Mouse (Mus musculus) midbrain, embryonic 15.5 days (tissue): ENCODE measurements around the gene Ccdc78. TPM values are rescaled to one million over a fixed set of nuclear protein-coding genes. Genes with fewer than 3 reads are reported as not detected.

Experiments
- ATAC-seq: fragments of 200-750 bp; cut with Nextera tagmentation; replicated peaks from 2 replicates; pipeline ENCODE4 v1.8.0; 2017; ENCODE audit warnings: moderate TSS enrichment
- H3K27ac ChIP-seq: fragments of 300-500 bp; sonication (generic); 2 replicates; pipeline ENCODE4 v1.5.1; 2015; ENCODE audit warnings: mild to moderate bottlenecking, inconsistent platforms
- H3K27me3 ChIP-seq: fragments of 300-500 bp; sonication (generic); replicated peaks from 2 replicates; pipeline ENCODE4 v1.6.1; 2015; ENCODE audit warnings: inconsistent platforms
- H3K36me3 ChIP-seq: fragments of 300-500 bp; sonication (generic); replicated peaks from 2 replicates; pipeline ENCODE4 v1.6.1; 2015; ENCODE audit warnings: inconsistent platforms
- H3K4me1 ChIP-seq: fragments of 300-500 bp; sonication (generic); 2 replicates; pipeline ENCODE4 v1.6.1; 2015; ENCODE audit warnings: inconsistent platforms
- H3K4me2 ChIP-seq: fragments of 300-500 bp; sonication (generic); 2 replicates; pipeline ENCODE4 v1.6.1; 2015; ENCODE audit warnings: inconsistent platforms, mild to moderate bottlenecking, moderate library complexity
- H3K4me3 ChIP-seq: fragments of 300-500 bp; sonication (generic); 2 replicates; pipeline ENCODE4 v1.5.1; 2015; ENCODE audit warnings: mild to moderate bottlenecking, inconsistent platforms
- H3K9ac ChIP-seq: fragments of 300-500 bp; sonication (generic); 2 replicates; pipeline ENCODE4 v1.6.1; 2015; ENCODE audit warnings: mild to moderate bottlenecking, inconsistent platforms
- H3K9me3 ChIP-seq: fragments of 300-500 bp; sonication (generic); 2 replicates; pipeline ENCODE4 v1.6.1; 2016; ENCODE audit warnings: inconsistent platforms
- WGBS: fragments of 180-500 bp; shearing (Covaris S2); methylation state at CpG from one replicate; pipeline ENCODE4 v1.1.7; 2015; ENCODE audit warnings: mixed read lengths; 5-methylcytosine and 5-hydroxymethylcytosine counted together
- polyA plus RNA-seq: library from polyadenylated mRNA; unstranded; fragments of >200 nt; fragmentation: Nextera tagmentation; extraction: Ambion mirVana; gene quantifications from 2 replicates; pipeline ENCODE4 v1.2.1, GENCODE M21; 2015

Gene Ccdc78
- polyA plus RNA-seq, 1 experiment from 2014 or later: 0.44 TPM

DNA sequence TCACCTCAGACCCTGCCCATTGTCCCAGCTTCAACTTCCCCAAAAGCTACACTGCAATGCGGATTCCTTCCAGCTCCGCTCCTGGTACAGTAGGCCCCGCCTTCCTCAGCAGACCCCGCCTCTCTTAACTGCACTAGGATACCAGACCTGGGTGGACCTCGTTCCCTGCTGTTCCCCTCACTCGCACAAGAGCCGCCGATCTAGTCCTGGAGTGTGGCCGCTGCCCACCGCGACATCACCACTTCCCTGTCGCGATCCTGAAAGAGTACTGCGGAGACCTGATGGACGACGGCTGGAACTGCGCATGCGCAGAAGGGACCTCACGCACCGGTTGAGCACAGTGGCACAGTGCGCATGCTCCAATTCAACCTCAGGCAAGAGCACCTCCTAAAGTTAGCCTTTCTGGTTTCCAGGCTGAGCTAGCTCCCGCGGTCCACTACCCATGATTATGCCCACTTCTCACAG is 1.1 kb upstream of the Ccdc78 start, which contains the start of gene Haghl:
Gene Haghl (minus strand): TSS at position 393 of the 465 bp plus-strand sequence.
- peak within 1 kb of the TSS; percentile 71 for H3K9ac ChIP-seq
- peaks cover 24% of the 10 kb centered on the region for H3K4me1 ChIP-seq
- H3K4me2 ChIP-seq: peak within 1 kb of the TSS; percentile 83
- H3K4me3 ChIP-seq: peak within 1 kb of the TSS; percentile 74
- H3K27me3 ChIP-seq: no peaks in the 10 kb centered on the region
- peak; percentile 82 for ATAC-seq
- peaks cover 25% of the 10 kb centered on the region; the same call in 1 of the 2 replicates for H3K36me3 ChIP-seq
- peak within 1 kb of the TSS; percentile 89 for H3K27ac ChIP-seq
- WGBS: under 1% methylated on average over 23 of the region's 23 CpGs
- no peaks in the 10 kb centered on the region for H3K9me3 ChIP-seq

GRCm38 (mm10) chr17:25786781-25787504 is 563 bp downstream of the Ccdc78 start:
- Histone ChIP-seq H3K9me3 (no peaks in the 10 kb centered on the region), H3K4me3 (no peak overlapping the region), H3K9ac (no peak overlapping the region), H3K36me3 (peaks cover 24% of the 10 kb centered on the region; the same call in 1 of the 2 replicates), H3K4me2 (no peak overlapping the region), H3K27ac (no peak overlapping the region), H3K27me3 (no peaks in the 10 kb centered on the region), H3K4me1 (peaks cover 37% of the 10 kb centered on the region)
- WGBS: 93% methylated on average over 9 of the region's 9 CpGs
- ATAC-seq: no peak

DNA sequence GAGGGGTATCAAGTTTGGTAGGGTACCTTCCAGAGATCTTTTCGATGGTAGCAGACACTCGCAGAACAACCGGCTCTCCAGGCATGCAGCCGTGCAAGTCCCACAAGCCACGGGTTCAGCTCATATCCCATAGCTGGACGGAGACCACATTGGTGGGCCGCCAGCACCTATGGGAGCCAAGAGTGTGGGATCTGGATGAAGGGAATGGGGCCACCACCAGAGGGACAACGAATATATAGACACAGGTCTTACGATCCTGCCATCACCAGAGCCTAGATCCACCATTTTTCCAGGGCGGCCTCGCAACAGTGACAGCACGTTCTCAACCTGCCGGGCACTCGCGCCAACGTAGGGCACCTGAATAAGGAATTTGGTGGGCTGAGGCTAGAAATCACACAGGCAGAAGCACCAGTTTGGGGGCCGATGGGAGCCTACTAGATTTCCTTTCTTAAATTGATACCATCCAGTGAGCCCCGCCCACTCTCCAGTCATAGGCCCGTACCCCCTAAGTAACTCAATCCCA is 5.0 kb downstream of the Ccdc78 start:
- 28% methylated on average over 19 of the region's 19 CpGs for WGBS
- no peaks in the 10 kb centered on the region; the same call in 1 of the 2 replicates for H3K27me3 ChIP-seq
- no peaks in the 10 kb centered on the region for H3K9me3 ChIP-seq
- H3K4me3 ChIP-seq: peak overlapping the region; percentile 61
- no peak; the same call in 1 of the 2 replicates for ATAC-seq
- H3K9ac ChIP-seq: peak overlapping the region; percentile 83
- H3K4me2 ChIP-seq: peak overlapping the region; percentile 95
- peaks cover 11% of the 10 kb centered on the region; the same call in 1 of the 2 replicates for H3K36me3 ChIP-seq
- H3K27ac ChIP-seq: peak overlapping the region; percentile 95
- H3K4me1 ChIP-seq: peaks cover 44% of the 10 kb centered on the region

DNA sequence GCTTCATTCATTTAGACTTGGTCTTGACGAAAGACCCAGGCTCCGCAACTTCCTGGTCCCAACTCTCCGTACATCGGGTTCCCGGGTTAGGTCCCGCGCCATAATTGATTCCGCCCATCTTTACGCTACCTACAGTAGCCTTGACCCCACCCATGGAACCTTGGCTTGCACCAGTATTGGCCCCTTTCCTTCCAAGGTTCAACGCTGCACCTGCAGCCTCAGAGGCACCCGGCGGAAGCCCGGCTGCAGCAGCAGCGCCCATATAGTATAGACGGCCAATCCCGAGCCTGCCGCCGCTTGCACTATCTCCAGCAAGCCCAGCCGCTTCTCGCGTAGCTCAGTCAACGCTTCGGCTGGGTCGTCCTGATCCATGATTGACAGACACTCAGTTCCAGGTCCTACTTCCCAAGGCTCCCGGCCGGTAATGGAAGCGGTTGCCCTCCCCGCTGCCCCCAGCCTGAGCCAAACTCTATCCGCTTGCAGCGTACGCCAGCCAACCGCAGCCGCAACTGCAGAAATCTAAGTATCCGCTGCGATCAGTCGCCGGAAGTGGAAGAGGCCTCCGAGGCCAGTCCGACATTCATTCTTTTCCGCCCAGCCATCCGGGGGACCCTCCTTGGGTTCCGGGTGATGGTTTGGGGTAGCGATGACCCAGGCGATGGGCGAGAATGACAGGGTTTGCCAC is 5.6 kb downstream of the Ccdc78 start:
- H3K4me3 ChIP-seq: peak overlapping the region; percentile 61
- peaks cover 50% of the 10 kb centered on the region for H3K4me1 ChIP-seq
- peaks cover 11% of the 10 kb centered on the region; the same call in 1 of the 2 replicates for H3K36me3 ChIP-seq
- no peaks in the 10 kb centered on the region; the same call in 1 of the 2 replicates for H3K27me3 ChIP-seq
- peak overlapping the region; percentile 95 for H3K4me2 ChIP-seq
- WGBS: under 1% methylated on average over 45 of the region's 45 CpGs
- H3K9ac ChIP-seq: peak overlapping the region; percentile 83
- H3K9me3 ChIP-seq: no peaks in the 10 kb centered on the region
- H3K27ac ChIP-seq: peak overlapping the region; percentile 95
- ATAC-seq: peak; percentile 75

- ATAC-seq: peak; percentile 50
- Histone ChIP-seq H3K4me3 (peak within 1 kb of the TSS; percentile 61), H3K9me3 (no peaks in the 10 kb centered on the region), H3K36me3 (peaks cover 10% of the 10 kb centered on the region; the same call in 1 of the 2 replicates), H3K9ac (peak within 1 kb of the TSS; percentile 83), H3K4me1 (peaks cover 55% of the 10 kb centered on the region), H3K27me3 (no peaks in the 10 kb centered on the region; the same call in 1 of the 2 replicates), H3K4me2 (peak within 1 kb of the TSS; percentile 95), H3K27ac (peak within 1 kb of the TSS; percentile 95)
- WGBS: 0% methylated on average over 14 of the region's 14 CpGs
These were observed 6.2 kb downstream of the Ccdc78 start, which contains the start of gene Fam173a for GRCm38 (mm10) chr17:25792615-25793014. Gene Fam173a (minus strand): TSS chr17:25792901.

DNA sequence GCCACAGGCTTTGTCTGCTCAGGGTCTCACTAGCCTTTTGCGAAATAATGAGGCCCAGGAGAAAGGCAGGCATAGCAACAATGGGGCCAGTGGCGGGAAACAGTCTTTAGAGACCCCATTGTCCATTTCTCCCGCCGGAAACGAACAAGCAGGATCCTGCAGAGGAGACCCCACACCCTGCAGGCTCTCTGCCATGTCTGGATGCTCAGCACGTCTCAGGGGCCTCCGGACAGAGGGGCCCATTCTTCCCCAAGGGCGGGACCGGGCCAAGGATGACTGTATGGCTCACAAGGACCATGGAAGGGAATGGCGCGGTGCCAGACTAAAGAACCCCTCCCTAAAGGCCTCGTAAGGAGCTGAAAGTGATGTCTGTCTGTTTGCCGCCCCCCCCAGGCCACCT is 7.8 kb downstream of the Ccdc78 start:
- Histone ChIP-seq H3K27ac (no peak overlapping the region), H3K4me3 (no peak overlapping the region), H3K36me3 (0 out of 2 replicates have a peak, but pooled peaks cover 3% of the 10 kb centered on the region), H3K4me2 (peak overlapping the region; percentile 2; the same call in 1 of the 2 replicates), H3K9me3 (no peaks in the 10 kb centered on the region), H3K27me3 (no peaks in the 10 kb centered on the region; the same call in 1 of the 2 replicates), H3K4me1 (peaks cover 55% of the 10 kb centered on the region), H3K9ac (no peak overlapping the region)
- 14% methylated on average over 13 of the region's 13 CpGs for WGBS
- ATAC-seq: no peak

DNA sequence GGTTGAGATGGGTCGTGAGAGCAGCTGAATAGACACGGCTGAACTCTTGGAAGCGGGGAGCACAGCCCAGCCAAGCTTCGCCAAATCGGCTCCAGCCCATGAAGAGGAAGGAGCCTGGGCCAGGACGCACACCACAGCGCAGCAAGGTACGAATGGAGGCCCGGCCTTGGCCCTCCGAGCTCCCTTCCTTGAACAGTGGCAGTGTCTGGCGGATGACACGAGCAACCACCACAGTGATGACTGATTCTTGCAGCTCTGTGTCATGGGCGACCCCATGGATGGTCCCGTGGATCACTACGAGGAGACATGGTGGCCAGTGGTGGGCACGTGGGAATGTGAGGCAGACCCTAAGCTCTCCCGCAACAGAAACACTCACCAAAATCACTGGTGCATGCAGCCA is 8.6 kb downstream of the Ccdc78 start:
- Histone ChIP-seq H3K4me1 (peaks cover 55% of the 10 kb centered on the region), H3K4me3 (0 out of 2 replicates have a peak overlapping the region, but pooled peaks have one; percentile 57), H3K36me3 (no peaks in the 10 kb centered on the region), H3K9ac (no peak overlapping the region), H3K4me2 (peak overlapping the region; percentile 92), H3K9me3 (no peaks in the 10 kb centered on the region), H3K27me3 (no peaks in the 10 kb centered on the region; the same call in 1 of the 2 replicates), H3K27ac (peak overlapping the region; percentile 59; the same call in 1 of the 2 replicates)
- no peak for ATAC-seq
- WGBS: 39% methylated on average over 17 of the region's 17 CpGs

DNA sequence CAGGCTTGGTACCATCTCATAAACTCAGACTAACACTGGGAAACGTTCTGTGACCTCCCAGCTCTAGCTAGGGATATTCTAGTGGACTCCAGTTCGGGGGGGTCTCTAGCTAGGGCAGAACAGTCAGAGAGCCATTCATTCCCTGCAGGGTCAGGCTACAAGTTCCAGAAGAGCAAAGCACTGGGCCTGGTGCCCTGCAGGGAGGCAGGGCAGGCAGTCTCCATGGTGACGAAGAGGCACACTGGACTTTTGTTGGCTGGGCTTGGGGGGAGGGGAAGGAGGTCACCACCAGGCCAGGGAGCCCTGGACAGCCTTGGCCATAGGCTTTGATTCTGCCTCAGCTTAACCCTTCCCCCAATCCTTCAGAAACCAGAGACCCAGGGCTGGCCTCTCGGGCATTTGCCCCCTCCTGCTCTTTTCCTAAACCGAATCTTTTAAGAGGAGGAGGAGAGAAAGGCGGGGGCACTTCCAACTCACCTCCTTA is 9.3 kb downstream of the Ccdc78 start, which contains the start of gene AC134908.4:
Gene AC134908.4 (minus strand): TSS at position 51 of the 484 bp plus-strand sequence.
- H3K27me3 ChIP-seq: no peaks in the 10 kb centered on the region; the same call in 1 of the 2 replicates
- H3K9me3 ChIP-seq: no peaks in the 10 kb centered on the region
- 7% methylated on average over 6 of the region's 6 CpGs for WGBS
- no peak for ATAC-seq
- H3K27ac ChIP-seq: peak within 1 kb of the TSS; percentile 59
- H3K4me3 ChIP-seq: peak within 1 kb of the TSS; percentile 57
- H3K4me2 ChIP-seq: peak within 1 kb of the TSS; percentile 92
- H3K9ac ChIP-seq: peak within 1 kb of the TSS; percentile 48
- H3K36me3 ChIP-seq: no peaks in the 10 kb centered on the region
- H3K4me1 ChIP-seq: peaks cover 52% of the 10 kb centered on the region

DNA sequence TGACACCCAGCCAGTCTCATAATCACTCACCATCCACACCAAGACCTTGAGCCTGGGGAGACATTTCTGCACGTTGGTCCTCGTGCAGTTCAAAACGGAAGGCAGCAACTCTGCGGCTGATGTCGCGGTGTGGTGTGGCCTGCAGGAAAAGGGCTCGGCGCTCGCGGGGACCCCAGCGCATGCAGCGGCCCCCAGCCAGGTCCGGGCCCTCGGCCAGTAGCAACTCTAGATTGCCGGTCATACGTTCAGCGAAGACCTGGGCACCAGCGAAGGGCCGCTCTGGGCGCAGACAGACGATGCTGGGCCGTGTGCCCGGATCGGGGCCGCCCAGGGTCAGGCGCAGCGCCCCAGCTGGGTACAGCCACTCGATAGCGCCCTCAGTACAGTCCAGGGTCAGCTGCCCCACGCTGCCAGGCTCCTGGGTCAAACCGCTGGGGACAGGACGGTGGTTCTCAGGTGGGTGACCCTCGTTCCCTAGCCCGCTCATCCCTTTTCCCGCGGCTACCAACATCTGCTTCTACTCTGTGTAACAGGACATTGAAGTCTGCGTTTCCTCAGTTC is 9.9 kb downstream of the Ccdc78 start:
- no peak for ATAC-seq
- H3K4me3 ChIP-seq: peak overlapping the region; percentile 57
- H3K9me3 ChIP-seq: no peaks in the 10 kb centered on the region
- H3K9ac ChIP-seq: peak overlapping the region; percentile 48
- H3K36me3 ChIP-seq: no peaks in the 10 kb centered on the region
- H3K4me1 ChIP-seq: peaks cover 47% of the 10 kb centered on the region
- peak overlapping the region; percentile 92 for H3K4me2 ChIP-seq
- under 1% methylated on average over 37 of the region's 37 CpGs for WGBS
- peak overlapping the region; percentile 59 for H3K27ac ChIP-seq
- no peaks in the 10 kb centered on the region; the same call in 1 of the 2 replicates for H3K27me3 ChIP-seq

DNA sequence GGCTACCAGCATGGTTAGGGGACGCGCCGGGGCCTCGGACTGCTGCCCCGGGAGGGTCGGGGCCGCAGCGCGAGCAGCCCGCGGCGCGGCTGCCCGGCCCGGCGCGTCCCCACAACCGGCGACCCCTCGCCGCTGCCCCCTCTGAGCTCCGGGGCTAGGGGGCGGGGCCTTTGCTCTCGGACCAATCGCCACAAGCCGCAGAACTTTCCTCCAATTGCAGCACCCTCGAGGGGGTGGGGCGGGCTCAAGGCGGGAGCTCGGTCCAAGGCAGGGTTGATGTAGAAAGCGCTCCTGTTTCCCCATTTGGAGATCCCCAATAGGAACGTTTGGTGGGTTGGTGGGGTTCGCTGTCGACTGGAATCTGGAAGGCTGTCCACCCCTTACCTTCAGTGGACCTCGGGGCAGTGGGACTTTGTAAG is 10.6 kb downstream of the Ccdc78 start, which contains the start of gene Metrn:
Gene Metrn (minus strand): TSS at position 186 of the 419 bp plus-strand sequence.
- WGBS: 0% methylated on average over 35 of the region's 35 CpGs
- H3K36me3 ChIP-seq: no peaks in the 10 kb centered on the region
- H3K27ac ChIP-seq: peak within 1 kb of the TSS; percentile 59
- peak; percentile 44; the same call in 1 of the 2 replicates for ATAC-seq
- H3K4me3 ChIP-seq: peak within 1 kb of the TSS; percentile 57
- peak within 1 kb of the TSS; percentile 48 for H3K9ac ChIP-seq
- H3K27me3 ChIP-seq: no peaks in the 10 kb centered on the region; the same call in 1 of the 2 replicates
- H3K9me3 ChIP-seq: no peaks in the 10 kb centered on the region
- H3K4me2 ChIP-seq: peak within 1 kb of the TSS; percentile 92
- peaks cover 48% of the 10 kb centered on the region for H3K4me1 ChIP-seq

DNA sequence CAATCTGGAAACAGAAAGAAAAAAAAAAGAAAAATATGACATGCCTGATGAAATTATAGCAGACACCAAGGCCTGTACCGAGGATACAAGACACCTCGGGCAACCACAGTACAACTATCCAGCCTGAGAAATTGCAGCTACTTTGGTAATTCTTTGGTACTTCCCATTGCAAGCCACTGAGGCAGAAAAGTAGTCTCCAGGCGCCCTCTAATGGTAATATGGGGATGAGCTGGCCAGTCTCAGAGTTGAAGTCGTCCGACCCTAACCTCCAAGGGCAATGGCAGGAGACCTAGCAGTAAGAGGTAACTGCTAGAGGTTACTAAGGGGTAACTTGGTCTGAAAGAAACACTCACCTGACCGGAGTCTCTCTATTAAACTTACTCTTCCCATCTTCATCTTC is 14.6 kb downstream of the Ccdc78 start:
- Histone ChIP-seq H3K4me1 (peaks cover 44% of the 10 kb centered on the region), H3K9me3 (no peaks in the 10 kb centered on the region), H3K9ac (no peak overlapping the region), H3K27me3 (no peaks in the 10 kb centered on the region; the same call in 1 of the 2 replicates), H3K4me2 (no peak overlapping the region), H3K36me3 (no peaks in the 10 kb centered on the region), H3K4me3 (no peak overlapping the region), H3K27ac (no peak overlapping the region)
- 11% methylated on average over 6 of the region's 6 CpGs for WGBS
- no peak for ATAC-seq
